In the genomic region with DNA sequence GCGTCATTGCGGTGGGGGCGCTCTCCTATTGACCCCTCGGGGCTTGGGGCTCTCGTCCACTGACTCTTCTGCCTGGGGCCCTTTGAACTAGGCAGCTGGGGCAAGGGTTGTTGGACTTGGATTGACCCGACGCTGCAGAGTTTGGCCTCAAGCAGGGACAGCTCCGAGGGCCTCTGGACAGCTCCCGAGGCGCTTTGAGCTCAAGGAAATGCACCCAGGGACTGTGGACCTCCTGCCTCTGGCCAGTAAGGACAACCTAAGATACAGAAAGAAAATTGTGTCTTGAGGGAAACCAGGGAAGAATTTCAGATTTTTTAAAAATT, we compare ENCODE assay signal across 8 mouse cellular contexts. TPM values are rescaled to one million over a fixed set of nuclear protein-coding genes. Genes with fewer than 3 reads are reported as not detected.
DNase-seq lines count a peak whose midpoint lies in the region; ATAC-seq and TF ChIP-seq lines count a peak whose summit lies in the region.

No protein-coding gene starts in this region.

- ATAC-seq in intestine, embryonic 16.5 days: peak; percentile 38
- peak; percentile 19; the same call in 1 of the 2 replicates for ATAC-seq in neural tube, embryonic 13.5 days (ENCODE audit: low read depth)
- ATAC-seq in megakaryocyte-erythroid progenitor cell, adult 5-6 weeks (replicated peaks; ENCODE audit: low FRiP score, low TSS enrichment, poor library complexity, severe bottlenecking): no peak

- peak overlapping the region; percentile 82 for H3K4me2 ChIP-seq in intestine, embryonic 16.5 days (ENCODE audit: low read depth, low read length)
- peak overlapping the region; percentile 87 for H3K4me2 ChIP-seq in neural tube, embryonic 13.5 days

- no peak for TF ChIP-seq CTCF in lung, adult 2 months (IDR thresholded peaks at IDR 0.05; ENCODE audit: insufficient read depth, low read length)
- TF ChIP-seq CTCF in embryonic fibroblast, embryonic 13.5 days (IDR thresholded peaks at IDR 0.05; ENCODE audit: borderline replicate concordance, insufficient read depth, low read length): no peak

- H3K9ac ChIP-seq in intestine, embryonic 16.5 days (ENCODE audit: low read depth, low read length): peak overlapping the region; percentile 86
- peak overlapping the region; percentile 73 for H3K9ac ChIP-seq in neural tube, embryonic 13.5 days

- H3K27ac ChIP-seq in embryonic fibroblast, embryonic 13.5 days (ENCODE audit: insufficient read depth, low read length): no peak overlapping the region
- H3K27ac ChIP-seq in intestine, embryonic 16.5 days (ENCODE audit: low read length): peak overlapping the region; percentile 89
- H3K27ac ChIP-seq in neural tube, embryonic 13.5 days (replicated peaks): peak overlapping the region; percentile 80; the same call in 1 of the 2 replicates

- no peaks in the 10 kb centered on the region for H3K27me3 ChIP-seq in intestine, embryonic 16.5 days (replicated peaks; ENCODE audit: control insufficient read depth, insufficient read depth, low read length)
- peaks cover 10% of the 10 kb centered on the region; the same call in 1 of the 2 replicates for H3K27me3 ChIP-seq in neural tube, embryonic 13.5 days

- DNase-seq in lung, adult 2 months: no peak
- no peak for DNase-seq in lung, postnatal 36 days
- no peak for DNase-seq in layer of hippocampus, adult 11-12 months (ENCODE audit: low spot score)
- no peak for DNase-seq in kidney, postnatal 10 days

- H3K4me1 ChIP-seq in lung, adult 2 months (ENCODE audit: control insufficient read depth, insufficient read depth, low read length): peaks cover 24% of the 10 kb centered on the region
- no peaks in the 10 kb centered on the region for H3K4me1 ChIP-seq in embryonic fibroblast, embryonic 13.5 days (ENCODE audit: control insufficient read depth, insufficient read depth, low read length)
- H3K4me1 ChIP-seq in intestine, embryonic 16.5 days (ENCODE audit: control insufficient read depth, insufficient read depth, low read length): peaks cover 3% of the 10 kb centered on the region; the same call in 1 of the 2 replicates
- peaks cover 7% of the 10 kb centered on the region for H3K4me1 ChIP-seq in neural tube, embryonic 13.5 days (replicated peaks)

- H3K4me3 ChIP-seq in lung, adult 2 months (replicated peaks; ENCODE audit: extremely low read depth, low read depth, low read length): peak overlapping the region; percentile 84
- peak overlapping the region; percentile 60; the same call in 1 of the 2 replicates for H3K4me3 ChIP-seq in embryonic fibroblast, embryonic 13.5 days (ENCODE audit: insufficient read depth, low read length)
- peak overlapping the region; percentile 87 for H3K4me3 ChIP-seq in intestine, embryonic 16.5 days (ENCODE audit: low read length)
- H3K4me3 ChIP-seq in neural tube, embryonic 13.5 days: peak overlapping the region; percentile 75

- no peaks in the 10 kb centered on the region for H3K36me3 ChIP-seq in intestine, embryonic 16.5 days (ENCODE audit: control insufficient read depth, insufficient read depth, low read length)
- no peaks in the 10 kb centered on the region for H3K36me3 ChIP-seq in neural tube, embryonic 13.5 days

- no peak for TF ChIP-seq POLR2A in lung, adult 2 months (IDR thresholded peaks at IDR 0.05; ENCODE audit: borderline replicate concordance, extremely low read depth, low read depth, low read length)
- TF ChIP-seq POLR2A in embryonic fibroblast, embryonic 13.5 days (IDR thresholded peaks at IDR 0.05; ENCODE audit: low read depth, low read length): no peak

- no peaks in the 10 kb centered on the region for H3K9me3 ChIP-seq in intestine, embryonic 16.5 days (ENCODE audit: control insufficient read depth, low read length)
- peaks cover 3% of the 10 kb centered on the region; the same call in 1 of the 2 replicates for H3K9me3 ChIP-seq in neural tube, embryonic 13.5 days

- WGBS in lung, adult 2 months: 2% methylated on average over 10 of the region's 10 CpGs
- WGBS in intestine, embryonic 16.5 days: 5% methylated on average over 10 of the region's 10 CpGs
- WGBS in neural tube, embryonic 13.5 days: 3% methylated on average over 7 of the region's 10 CpGs

RNA-seq across cellular contexts. Expression of gene Elmo1, which starts 1.2 kb away (rescaled TPM):
- 24.2 and 28.3 TPM in 2 replicates for polyA plus RNA-seq in lung, adult 2 months (2012; rRNA removed)
- 1.6 and 4.8 TPM in 2 replicates for polyA plus RNA-seq in embryonic fibroblast, embryonic 13.5 days (2011; ENCODE audit: insufficient read length, low read depth, missing spikeins)
- 14.4 and 17.5 TPM in 2 replicates for polyA plus RNA-seq in intestine, embryonic 16.5 days (2015; fragmentation: Nextera tagmentation; extraction: Ambion mirVana)
- 48.4 and 53.3 TPM in 2 replicates for polyA plus RNA-seq in neural tube, embryonic 13.5 days (2015; fragmentation: Nextera tagmentation; extraction: Ambion mirVana)
- 23.4 and 35.0 TPM in 2 replicates for total RNA-seq in megakaryocyte-erythroid progenitor cell, adult 5-6 weeks (2014; fragmentation: Nextera tagmentation)
- total RNA-seq in megakaryocyte-erythroid progenitor cell, adult 5-6 weeks (2017): 13.0 and 17.2 TPM in 2 replicates
